Mouse (Mus musculus): Measurements from ENCODE around the gene Stx5a.

DNA sequence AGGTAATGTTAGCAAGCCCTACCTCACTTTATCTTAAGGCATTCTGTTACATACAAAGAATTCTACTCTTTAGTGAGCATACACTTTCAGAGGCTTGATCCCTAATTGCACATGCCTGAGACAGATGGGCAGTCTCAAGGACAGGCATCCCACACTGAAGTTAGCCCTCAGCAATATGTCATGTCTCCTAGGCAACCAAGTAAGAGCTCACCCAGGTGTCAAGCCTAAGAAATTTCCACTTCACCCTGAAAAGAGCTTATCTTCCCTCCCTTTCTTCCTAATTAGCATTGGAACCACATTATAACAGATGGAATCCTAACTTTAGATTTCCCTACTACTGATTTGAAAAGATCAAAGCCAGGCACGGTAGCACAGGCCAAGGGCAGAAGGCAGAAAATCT lies 48.0 kb downstream of the Stx5a start:
- no peak for TF ChIP-seq POLR2A (IDR thresholded peaks at IDR 0.05; ENCODE audit: insufficient read length, low read depth)
- no peak for TF ChIP-seq TCF12 (IDR thresholded peaks at IDR 0.05; ENCODE audit: insufficient read depth, poor library complexity, severe bottlenecking)
- TF ChIP-seq POLR2AphosphoS2 (IDR thresholded peaks at IDR 0.05; ENCODE audit: insufficient read length, low read depth) = no peak
- TF ChIP-seq MYOG (IDR thresholded peaks at IDR 0.05; ENCODE audit: control insufficient read depth in 1 of 3, insufficient read depth in 1 of 3, insufficient read length in 2 of 3, low read depth in 2 of 3) = no peak
- no peak for TF ChIP-seq MAX (IDR thresholded peaks at IDR 0.05; ENCODE audit: low read depth)
- TF ChIP-seq SRF (IDR thresholded peaks at IDR 0.05; ENCODE audit: control insufficient read depth, insufficient read length, low read depth) = no peak
- TF ChIP-seq E2F4 (IDR thresholded peaks at IDR 0.05; ENCODE audit: insufficient read depth) = no peak
